Mouse (Mus musculus) embryonic fibroblast, embryonic 13.5 days (primary cell): Measurements from ENCODE around the gene Lipn. TPM values are rescaled to one million over a fixed set of nuclear protein-coding genes. Genes with fewer than 3 reads are reported as not detected.

Experiments used
- H3K27ac ChIP-seq: 2 replicates; pipeline ENCODE4 v1.5.1; 2012; ENCODE audit warnings: low read length, control low read depth, inconsistent platforms; ENCODE audit not compliant: insufficient read depth
- H3K4me1 ChIP-seq: 2 replicates; pipeline ENCODE4 v1.6.1; 2011; ENCODE audit warnings: low read length; ENCODE audit not compliant: control insufficient read depth, insufficient read depth
- H3K4me3 ChIP-seq: 2 replicates; pipeline ENCODE4 v1.5.1; 2011; ENCODE audit warnings: mild to moderate bottlenecking, control low read depth, low read length; ENCODE audit not compliant: insufficient read depth
- CTCF ChIP-seq: IDR thresholded peaks from 2 replicates; pipeline ENCODE4 v1.5.1; 2011; ENCODE audit warnings: mild to moderate bottlenecking, control low read depth, low read length, moderate library complexity, borderline replicate concordance; ENCODE audit not compliant: insufficient read depth
- POLR2A ChIP-seq: IDR thresholded peaks from 2 replicates; pipeline ENCODE4 v1.6.1; 2011; ENCODE audit warnings: low read depth, mild to moderate bottlenecking, control low read depth, low read length, moderate library complexity
- polyA plus RNA-seq: library from polyadenylated mRNA; stranded (reverse); fragments of >200 nt; gene quantifications from 2 replicates; pipeline ENCODE4 v1.2.4, GENCODE M21; 2011; ENCODE audit warnings: low read depth; ENCODE audit not compliant: missing spikeins, insufficient read length

Lipn gene
- polyA plus RNA-seq: not detected in 2 replicates

DNA sequence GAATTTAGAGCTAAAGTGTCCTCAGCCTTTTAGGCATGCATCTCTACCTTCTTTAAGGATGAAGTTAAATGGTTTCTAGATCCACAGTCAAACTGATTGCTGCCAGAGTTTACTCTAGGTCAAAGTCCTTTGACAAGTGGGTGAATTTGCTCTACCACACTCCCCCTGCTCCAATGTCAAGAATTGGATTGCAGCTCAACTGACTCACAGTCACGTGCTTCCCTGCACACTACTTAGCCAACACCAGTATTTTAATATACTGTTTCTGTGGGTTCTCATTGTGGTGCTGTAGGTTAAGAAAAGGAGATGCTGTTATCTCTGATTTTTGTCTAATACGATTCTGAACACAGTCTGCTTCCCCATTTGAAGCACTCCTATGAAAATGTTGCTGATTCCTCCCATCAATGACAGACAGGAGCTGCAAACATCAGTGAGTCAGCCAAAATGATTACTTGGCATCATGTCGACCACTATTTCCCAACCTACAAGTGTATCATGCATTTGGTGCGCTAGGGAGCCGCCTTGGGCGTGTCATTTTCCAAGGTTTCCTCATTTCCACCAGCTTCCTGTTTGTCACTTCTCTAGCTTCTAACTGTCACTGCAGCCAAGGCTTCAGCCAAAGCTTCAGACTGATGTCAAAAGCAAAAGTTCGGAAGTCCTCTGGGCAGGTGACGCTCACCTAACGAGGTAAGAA is at the start of gene Lipn:
TSS of gene Lipn (plus strand) at position 580 of the 694 bp plus-strand sequence.
- H3K4me3 ChIP-seq: no peak within 1 kb of the TSS
- H3K4me1 ChIP-seq: no peaks in the 10 kb centered on the region
- no peak for TF ChIP-seq CTCF
- TF ChIP-seq POLR2A: no peak
- H3K27ac ChIP-seq: no peak within 1 kb of the TSS

DNA sequence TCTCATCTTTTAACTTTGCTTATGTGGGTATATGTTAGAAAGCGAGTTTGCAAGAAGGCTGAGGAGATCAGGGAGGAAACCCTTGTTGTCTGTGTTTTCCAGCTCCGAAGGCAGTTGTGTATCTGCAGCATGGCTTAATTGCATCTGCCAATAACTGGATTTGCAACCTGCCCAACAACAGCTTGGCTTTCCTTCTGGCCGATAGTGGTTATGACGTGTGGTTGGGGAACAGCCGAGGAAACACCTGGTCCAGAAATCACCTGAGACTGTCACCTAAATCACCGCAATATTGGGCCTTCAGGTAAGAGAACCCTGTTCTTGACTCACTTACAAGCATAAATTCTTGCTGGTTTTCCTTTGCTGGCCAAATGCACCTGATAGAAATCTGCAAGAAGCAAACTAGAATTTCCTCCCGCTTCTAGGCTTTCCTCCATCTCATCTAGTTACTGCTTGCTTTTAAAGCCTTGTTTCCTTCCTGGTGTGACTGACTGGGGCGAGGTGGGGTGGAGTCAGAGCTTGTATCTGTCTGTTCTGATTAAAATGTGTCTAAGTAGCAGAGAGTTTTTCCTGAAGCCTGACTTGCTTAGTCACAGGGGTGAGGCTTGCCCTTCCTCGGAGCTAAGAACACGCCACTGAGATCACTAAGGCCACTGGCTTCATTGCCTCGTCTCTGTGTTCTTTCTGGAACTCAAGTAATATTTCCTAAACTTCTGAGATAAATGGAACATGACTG is 45.6 kb upstream of the Lipn start:
- TF ChIP-seq POLR2A (no peak), CTCF (no peak)
- H3K27ac ChIP-seq: no peak overlapping the region
- no peak overlapping the region for H3K4me3 ChIP-seq
- H3K4me1 ChIP-seq: no peaks in the 10 kb centered on the region

DNA sequence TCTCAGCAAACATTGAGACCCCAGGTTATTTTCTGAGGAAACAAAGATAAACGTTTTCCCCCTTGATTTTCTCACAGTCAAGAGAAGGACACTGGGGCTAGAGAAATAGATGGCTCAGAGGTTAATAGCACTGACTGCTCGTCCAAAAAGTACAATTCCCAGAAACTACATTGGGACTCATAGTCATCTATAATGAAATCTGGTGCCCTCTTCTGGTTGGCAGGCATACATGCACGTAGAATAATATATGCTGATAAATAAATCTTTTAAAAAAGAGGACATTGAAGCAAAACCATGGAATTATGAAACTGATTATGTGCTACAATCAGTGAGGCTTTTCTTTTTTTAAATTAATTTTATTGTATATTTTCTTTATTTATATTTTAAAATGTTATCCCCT is 44.4 kb upstream of the Lipn start:
- TF ChIP-seq CTCF (no peak), POLR2A (no peak)
- H3K4me3 ChIP-seq: no peak overlapping the region
- no peak overlapping the region for H3K27ac ChIP-seq
- H3K4me1 ChIP-seq: no peaks in the 10 kb centered on the region

DNA sequence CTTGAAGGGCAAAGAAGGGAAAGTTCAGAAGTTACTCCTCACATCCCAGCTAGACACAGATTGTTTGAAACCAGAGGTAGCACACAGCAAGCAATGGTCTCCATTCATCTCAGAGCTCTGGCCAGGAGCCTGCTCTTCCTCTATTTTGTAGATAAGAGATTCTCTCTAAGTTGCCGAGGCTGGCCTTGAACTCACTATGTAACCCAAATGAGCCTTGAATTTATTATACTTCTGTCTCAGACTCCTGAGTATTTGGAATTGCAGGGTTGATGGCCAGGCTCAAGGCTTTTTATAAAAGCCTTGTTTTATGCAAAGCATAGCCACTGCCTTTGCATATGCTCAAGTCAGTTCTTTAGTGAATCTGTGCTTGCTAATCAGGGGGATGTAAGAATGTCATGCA is 27.4 kb upstream of the Lipn start:
- peaks cover 5% of the 10 kb centered on the region; the same call in 1 of the 2 replicates for H3K4me1 ChIP-seq
- H3K4me3 ChIP-seq: no peak overlapping the region
- no peak for TF ChIP-seq CTCF
- TF ChIP-seq POLR2A: no peak
- peak overlapping the region; percentile 80; the same call in 1 of the 2 replicates for H3K27ac ChIP-seq

DNA sequence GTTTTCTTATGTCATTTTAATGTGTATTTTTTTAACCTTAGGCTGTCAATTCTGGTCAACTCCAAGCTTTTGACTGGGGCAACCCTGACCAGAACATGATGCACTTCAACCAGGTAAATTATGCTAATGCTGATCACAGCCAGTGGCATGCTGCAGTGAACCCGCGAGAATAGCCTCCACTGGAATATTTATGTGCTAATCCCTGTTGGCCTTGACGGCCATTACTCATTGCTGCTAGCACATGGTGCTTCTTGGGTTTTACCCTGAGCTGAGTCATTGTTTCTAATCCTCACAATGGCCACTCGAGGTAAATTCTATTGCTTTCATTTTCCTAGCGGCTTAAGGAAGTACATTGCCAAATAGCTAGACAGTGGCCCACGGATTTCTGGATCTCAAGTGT is 24.1 kb upstream of the Lipn start:
- H3K27ac ChIP-seq: no peak overlapping the region
- no peak overlapping the region for H3K4me3 ChIP-seq
- peaks cover 5% of the 10 kb centered on the region; the same call in 1 of the 2 replicates for H3K4me1 ChIP-seq
- TF ChIP-seq CTCF (no peak), POLR2A (no peak)

DNA sequence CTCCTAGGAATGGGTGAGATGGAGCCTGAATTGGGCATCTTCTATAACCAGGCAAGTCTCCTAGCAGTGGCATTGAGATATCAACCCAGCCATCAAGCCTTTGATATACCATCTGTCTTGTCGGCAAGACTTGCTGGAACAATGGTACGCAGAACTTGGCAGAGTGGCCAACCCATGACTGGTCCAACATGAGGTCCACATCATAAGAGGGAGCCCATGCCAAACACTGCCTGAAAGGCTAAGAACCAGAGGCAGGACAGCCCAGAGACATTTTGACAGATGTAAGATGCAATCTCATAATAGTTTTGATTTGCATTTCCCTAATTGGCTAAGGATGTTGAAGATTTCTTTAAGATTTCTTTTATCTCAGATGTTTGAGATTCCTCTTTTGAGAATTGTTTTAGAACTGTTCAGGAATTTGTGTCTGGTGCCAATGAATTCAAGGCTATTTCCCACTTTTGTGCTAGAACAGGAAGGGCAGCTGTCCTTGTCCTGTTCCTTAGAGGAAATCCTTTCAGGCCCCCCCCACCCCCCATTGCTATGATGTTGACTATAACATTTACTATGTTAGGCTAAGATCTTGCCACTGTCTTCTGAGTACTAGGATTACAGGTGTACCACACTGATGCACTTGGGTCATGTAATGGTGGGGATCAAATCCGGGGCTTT is 17.7 kb upstream of the Lipn start:
- Histone ChIP-seq H3K4me3 (no peak overlapping the region), H3K27ac (no peak overlapping the region), H3K4me1 (peaks cover 4% of the 10 kb centered on the region; the same call in 1 of the 2 replicates)
- TF ChIP-seq POLR2A (no peak), CTCF (no peak)

DNA sequence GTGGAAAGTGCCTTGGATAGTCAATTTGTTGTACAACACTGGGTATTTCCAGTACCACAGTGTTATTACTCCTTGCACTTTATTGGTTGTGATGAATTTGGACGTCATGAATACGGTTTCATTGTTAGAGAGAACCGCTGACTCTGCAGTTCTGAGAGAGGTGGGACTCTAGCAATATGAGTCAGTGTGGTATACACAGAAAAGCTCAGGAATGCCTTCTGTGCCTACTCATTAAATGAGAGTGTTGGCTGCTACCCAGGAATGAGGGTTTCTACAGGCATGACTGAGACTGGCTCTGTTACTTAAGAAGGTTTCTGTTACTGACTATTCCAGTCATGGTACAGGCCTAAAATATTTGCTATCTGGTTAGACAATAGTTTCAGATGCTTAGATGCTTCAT is 15.7 kb upstream of the Lipn start:
- TF ChIP-seq CTCF (no peak), POLR2A (no peak)
- H3K4me3 ChIP-seq: no peak overlapping the region
- H3K4me1 ChIP-seq: peaks cover 4% of the 10 kb centered on the region; the same call in 1 of the 2 replicates
- no peak overlapping the region for H3K27ac ChIP-seq

DNA sequence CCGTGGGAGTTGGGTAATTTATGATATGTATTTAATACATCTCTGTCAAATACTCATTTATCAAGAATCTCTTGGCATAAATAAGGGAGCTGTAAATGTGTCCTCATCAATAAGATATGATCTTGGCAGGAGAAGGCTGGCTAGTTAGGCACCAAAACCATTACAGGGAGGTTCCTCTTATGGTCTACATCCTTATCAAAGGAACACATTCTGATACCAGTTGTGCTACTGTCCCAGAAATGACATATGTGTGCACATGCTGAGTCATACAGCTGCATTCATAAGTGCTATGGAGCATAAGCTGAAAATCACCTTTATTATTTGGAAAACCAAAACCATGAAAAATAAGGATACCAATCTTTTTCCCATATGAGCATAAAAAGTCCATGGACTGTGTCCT is 3.6 kb upstream of the Lipn start:
- no peaks in the 10 kb centered on the region for H3K4me1 ChIP-seq
- TF ChIP-seq CTCF (no peak), POLR2A (no peak)
- no peak overlapping the region for H3K4me3 ChIP-seq

DNA sequence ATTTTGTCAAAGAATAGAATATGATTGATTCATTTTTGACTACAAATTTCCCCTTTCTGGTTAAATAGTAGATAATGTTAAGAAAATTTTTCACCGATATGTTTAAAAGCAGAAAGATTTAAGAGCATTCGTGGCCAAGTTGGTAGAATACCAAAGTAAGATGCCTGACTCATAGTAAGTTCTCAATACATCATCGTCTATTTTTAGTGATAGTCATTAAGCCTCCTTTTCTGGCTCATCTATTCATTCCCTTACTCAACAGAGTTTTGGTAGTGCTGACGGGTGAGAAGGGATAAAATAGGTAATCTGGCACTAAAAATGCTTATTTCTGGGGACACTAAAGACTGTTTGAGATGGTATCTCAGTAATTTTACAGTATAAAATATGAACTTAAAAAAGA is 3.1 kb upstream of the Lipn start:
- Histone ChIP-seq H3K4me3 (no peak overlapping the region), H3K4me1 (no peaks in the 10 kb centered on the region), H3K27ac (no peak overlapping the region)
- TF ChIP-seq POLR2A: no peak
- TF ChIP-seq CTCF: no peak

More for the DNA sequence above, 3.6 kb upstream of the Lipn start:
- peak overlapping the region; percentile 40; the same call in 1 of the 2 replicates for H3K27ac ChIP-seq
